Mouse (Mus musculus): ENCODE results near the gene Hook2. TPM values are rescaled to one million over a fixed set of nuclear protein-coding genes. Genes with fewer than 3 reads are reported as not detected.

Gene Hook2
- total and polyA plus RNA-seq, 3 experiments: 7.1 to 24.7 (median 9.8) TPM

DNA sequence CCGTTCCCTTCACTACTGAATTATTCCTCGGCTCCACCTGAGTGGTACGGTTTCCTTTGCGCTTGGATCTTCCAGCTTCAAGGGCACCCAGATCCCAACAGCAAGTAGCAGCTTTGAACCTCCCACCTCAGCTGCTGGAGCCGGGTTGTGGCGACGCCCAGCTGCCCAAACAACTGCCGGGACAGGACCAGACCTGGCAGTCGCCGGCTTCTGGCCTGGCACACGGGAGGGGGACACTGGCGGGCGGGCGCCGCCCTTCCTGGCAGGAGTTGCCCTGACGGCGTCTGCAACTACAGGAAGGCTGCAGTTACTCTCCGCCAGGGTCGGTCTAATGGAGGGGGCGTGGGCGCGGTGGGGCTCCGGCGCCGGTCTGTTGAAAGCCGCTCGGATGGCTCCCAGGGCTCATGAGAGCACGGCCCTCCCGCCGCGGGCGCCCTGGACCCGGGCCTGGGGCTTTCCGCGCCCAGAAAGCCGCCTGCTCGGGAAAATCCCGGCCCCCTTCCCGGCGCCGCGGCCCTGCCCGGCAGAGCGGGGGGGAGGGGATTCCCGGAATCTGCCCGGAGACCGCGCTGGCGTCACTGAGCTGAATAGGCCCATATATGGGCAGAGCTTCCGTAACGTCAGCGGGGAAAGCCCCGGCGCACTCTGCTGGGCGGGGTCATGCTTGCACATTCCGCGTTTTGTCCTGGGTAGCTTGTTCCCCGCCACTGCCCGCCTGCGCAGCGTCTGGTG, 14.2 kb upstream of the Hook2 start:
- H3K27me3 ChIP-seq (replicated peaks): no peaks in the 10 kb centered on the region
- H3K36me3 ChIP-seq (replicated peaks in 1 of 2; ENCODE audit: control insufficient read depth in 1 of 2, insufficient read depth in 1 of 2, low read length in 1 of 2): peaks cover 20 to 31% of the 10 kb centered on the region in 2 experiments
- H3K4me2 ChIP-seq (ENCODE audit: insufficient read depth, low read depth, poor library complexity, severe bottlenecking): peak overlapping the region; percentile 98
- peaks cover 0 to 22% of the 10 kb centered on the region in 2 experiments; a peak in 2 of 4 replicates for H3K4me1 ChIP-seq (ENCODE audit: control insufficient read depth in 1 of 2, insufficient read depth in 2 of 2)
- peak overlapping the region; percentile 81 for H3K9ac ChIP-seq (ENCODE audit: insufficient read depth, low read depth)
- in situ Hi-C loops (cut with MboI; ENCODE audit: low pct_ligation_motif_present, low pct_unique_long_range_greater_than_20kb, low sequenced_read_pairs) (no loop called here), dilution Hi-C loops (cut with MboI; ENCODE audit: extremely low pct_ligation_motif_present, extremely low pct_unique_long_range_greater_than_20kb, low sequenced_read_pairs) (no loop called here)
- peak overlapping the region; percentile 93 for H3K27ac ChIP-seq (ENCODE audit: insufficient read depth, low read depth)
- no peak for TF ChIP-seq GABPA (IDR thresholded peaks at IDR 0.05; ENCODE audit: insufficient replicate concordance, low read depth, low read length)
- TF ChIP-seq ZMIZ1 (IDR thresholded peaks at IDR 0.05; ENCODE audit: low read depth, low read length): peak; percentile 89
- TF ChIP-seq CHD1 (IDR thresholded peaks at IDR 0.05; ENCODE audit: low read depth, low read length): no peak; the same call in 1 of the 2 replicates
- peak; percentile 64 for TF ChIP-seq HCFC1 (IDR thresholded peaks at IDR 0.05; ENCODE audit: low read depth, low read length)
- no peak for TF ChIP-seq E2F4 (IDR thresholded peaks at IDR 0.05; ENCODE audit: insufficient replicate concordance, low read depth, low read length)
- no peak for TF ChIP-seq JUND (conservative IDR thresholded peaks at IDR 0.05; ENCODE audit: low read depth, low read length)
- TF ChIP-seq ZKSCAN1 (IDR thresholded peaks at IDR 0.05; ENCODE audit: borderline replicate concordance, low read depth, low read length): peak; percentile 17; the same call in 1 of the 2 replicates
- TF ChIP-seq NRF1 (IDR thresholded peaks at IDR 0.05; ENCODE audit: low read depth, low read length): peak; percentile 78
- TF ChIP-seq USF2 (conservative IDR thresholded peaks at IDR 0.05; ENCODE audit: low read depth, low read length): no peak
- peak; percentile 65; the same call in 1 of the 2 replicates for TF ChIP-seq MAFK (IDR thresholded peaks at IDR 0.05; ENCODE audit: insufficient replicate concordance, low read length)
- TF ChIP-seq USF1 (IDR thresholded peaks at IDR 0.05; ENCODE audit: low read depth, low read length): no peak
- no peak for TF ChIP-seq ZC3H11A (IDR thresholded peaks at IDR 0.05; ENCODE audit: low read depth, low read length)
- TF ChIP-seq EP300 (IDR thresholded peaks at IDR 0.05; ENCODE audit: low read length): no peak
- TF ChIP-seq MYC (IDR thresholded peaks at IDR 0.05; ENCODE audit: low read depth, low read length): no peak
- peak; percentile 48 for TF ChIP-seq MAX (IDR thresholded peaks at IDR 0.05; ENCODE audit: low read length)
- no peak for TF ChIP-seq RAD21 (IDR thresholded peaks at IDR 0.05; ENCODE audit: low read depth, low read length)
- peak; percentile 97 for TF ChIP-seq ETS1 (conservative IDR thresholded peaks at IDR 0.05; ENCODE audit: low read depth, low read length)
- TF ChIP-seq ELF1 (IDR thresholded peaks at IDR 0.05; ENCODE audit: low read depth, low read length): peak; percentile 81
- TF ChIP-seq UBTF (IDR thresholded peaks at IDR 0.05; ENCODE audit: low read depth, low read length): peak; percentile 95
- peak; percentile 93 for TF ChIP-seq MEF2A (IDR thresholded peaks at IDR 0.05; ENCODE audit: borderline replicate concordance, low read depth, low read length)
- 0 out of 4 replicates have a peak, but pooled peaks of 1 of the 2 experiments have one; percentile 1 for TF ChIP-seq CTCF (conservative IDR thresholded peaks at IDR 0.05 in 1 of 2, IDR thresholded peaks at IDR 0.05 in 1 of 2; ENCODE audit: low read depth in 2 of 2, low read length in 2 of 2)
- TF ChIP-seq MAZ (IDR thresholded peaks at IDR 0.05; ENCODE audit: low read depth, low read length): peak; percentile 98
- peak; percentile 84 for TF ChIP-seq IRF4 (IDR thresholded peaks at IDR 0.05; ENCODE audit: low read depth, low read length)
- TF ChIP-seq RCOR1 (conservative IDR thresholded peaks at IDR 0.05; ENCODE audit: low read depth, low read length): peak; percentile 78
- TF ChIP-seq POLR2A (IDR thresholded peaks at IDR 0.05; ENCODE audit: low read depth, low read length): peak; percentile 79; the same call in 1 of the 2 replicates
- no peak for TF ChIP-seq JUN (IDR thresholded peaks at IDR 0.05; ENCODE audit: insufficient read depth, low read depth, low read length)
- TF ChIP-seq BHLHE40 (IDR thresholded peaks at IDR 0.05; ENCODE audit: low read depth, low read length): peak; percentile 81
- no peak; the same call in 1 of the 2 replicates for TF ChIP-seq POLR2AphosphoS2 (IDR thresholded peaks at IDR 0.05; ENCODE audit: low read depth, low read length)
- TF ChIP-seq KAT2A (IDR thresholded peaks at IDR 0.05; ENCODE audit: insufficient replicate concordance, low read length): peak; percentile 86
- TF ChIP-seq SIN3A (IDR thresholded peaks at IDR 0.05; ENCODE audit: low read length): peak; percentile 96
- peak; percentile 91 for TF ChIP-seq MXI1 (IDR thresholded peaks at IDR 0.05; ENCODE audit: low read depth, low read length)
- peak; percentile 94 for TF ChIP-seq TCF12 (IDR thresholded peaks at IDR 0.05; ENCODE audit: low read depth, low read length)
- peak; percentile 40 for TF ChIP-seq SMC3 (IDR thresholded peaks at IDR 0.05; ENCODE audit: low read depth, low read length)
- no peak for TF ChIP-seq PAX5 (IDR thresholded peaks at IDR 0.05; ENCODE audit: low read length)
- peak; percentile 96 for TF ChIP-seq CHD2 (IDR thresholded peaks at IDR 0.05; ENCODE audit: low read length)
- TF ChIP-seq TBP (conservative IDR thresholded peaks at IDR 0.05; ENCODE audit: low read depth, low read length): 0 out of 2 replicates have a peak, but pooled peaks have one; percentile 56
- peak; percentile 49; the same call in 1 of the 2 replicates for TF ChIP-seq NELFE (IDR thresholded peaks at IDR 0.05; ENCODE audit: low read depth, low read length)
- 0 out of 2 replicates have a peak, but pooled peaks have one; percentile 33 for TF ChIP-seq ZNF384 (IDR thresholded peaks at IDR 0.05; ENCODE audit: low read depth, low read length)
- H3K79me2 ChIP-seq (replicated peaks; ENCODE audit: control insufficient read depth, extremely low read depth, insufficient read depth, poor library complexity, severe bottlenecking): peaks cover 20% of the 10 kb centered on the region
- H3K4me3 ChIP-seq (replicated peaks in 1 of 3; ENCODE audit: low read depth in 2 of 3, low read length in 2 of 3, poor library complexity in 1 of 3): peak overlapping the region; percentile 82 to 94 (median 92)
- DNase-seq (ENCODE audit: extremely low read depth): peak; percentile 91
- no peaks in the 10 kb centered on the region for H3K9me3 ChIP-seq (replicated peaks; ENCODE audit: low read length)
